Mouse (Mus musculus): ENCODE data around the gene Coro1b.

The Coro1b gene

GRCm38 (mm10) chr19:4159049-4159448, 10.6 kb downstream of the Coro1b start:
- ATAC-seq (ENCODE audit: low TSS enrichment) = no peak

GRCm38 (mm10) chr19:4162646-4163542, 14.5 kb downstream of the Coro1b start, which contains the start of gene Rps6kb2:
Rps6kb2 (minus strand) TSS chr19:4163354.
- ATAC-seq (ENCODE audit: low TSS enrichment) = peak; percentile 88

DNA sequence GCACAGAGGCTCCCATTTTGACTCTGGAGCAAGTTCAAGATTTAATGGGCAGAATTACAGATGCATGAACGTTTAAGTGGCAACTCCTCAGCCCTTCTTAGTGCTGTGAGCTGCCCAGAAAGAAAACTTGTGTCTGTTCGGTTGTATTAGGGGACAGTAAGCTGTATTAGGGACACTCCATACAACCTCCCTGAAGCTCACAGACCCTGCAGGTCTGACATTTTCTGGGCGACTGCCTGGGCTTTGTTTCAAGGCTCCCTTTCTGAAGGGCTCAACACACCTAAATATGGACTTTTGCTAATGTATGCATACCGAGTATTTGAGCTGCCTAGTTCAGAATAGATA, 15.1 kb downstream of the Coro1b start:
- no peak for ATAC-seq (ENCODE audit: low TSS enrichment)

DNA sequence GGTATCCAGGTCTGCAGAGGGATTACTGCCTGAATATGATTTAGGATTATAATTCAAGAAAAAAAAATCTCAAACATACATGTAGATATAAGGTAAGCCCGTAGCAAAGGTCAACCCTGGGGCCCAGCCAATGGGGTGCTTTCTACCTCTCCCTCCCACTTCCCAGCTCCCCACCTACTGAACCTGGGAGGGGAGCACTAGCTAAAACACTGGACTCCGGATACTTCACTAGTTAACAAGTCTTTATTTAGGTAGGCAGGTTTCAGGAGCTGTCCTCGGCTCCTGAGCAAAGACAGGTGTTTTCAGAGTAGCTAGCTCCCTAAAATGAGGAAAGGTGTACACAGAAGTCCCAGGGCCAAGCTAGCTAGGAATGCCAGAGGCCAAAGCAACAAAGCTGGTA, 15.7 kb downstream of the Coro1b start:
- ATAC-seq (ENCODE audit: low TSS enrichment) = no peak

DNA sequence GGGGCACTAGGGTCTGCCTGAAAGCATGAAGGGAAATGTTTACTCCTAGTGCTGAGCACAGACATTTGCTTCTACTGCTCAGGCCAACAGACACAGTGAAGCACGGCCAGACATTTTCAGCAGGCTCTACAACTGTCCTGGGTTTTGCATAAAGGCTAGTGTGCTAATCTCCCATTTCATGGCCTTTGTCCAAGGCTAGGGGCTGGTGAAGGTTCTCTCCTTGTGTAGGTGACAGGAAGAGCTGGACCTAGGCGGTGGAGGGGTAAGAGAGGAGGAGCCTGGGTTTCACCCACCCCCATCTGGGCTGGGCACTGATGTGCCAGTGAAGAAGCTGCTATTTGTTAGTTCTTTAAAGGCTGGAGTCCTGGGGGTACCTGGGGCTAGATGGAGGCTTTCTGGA, 16.3 kb downstream of the Coro1b start:
- no peak for ATAC-seq (ENCODE audit: low TSS enrichment)

DNA sequence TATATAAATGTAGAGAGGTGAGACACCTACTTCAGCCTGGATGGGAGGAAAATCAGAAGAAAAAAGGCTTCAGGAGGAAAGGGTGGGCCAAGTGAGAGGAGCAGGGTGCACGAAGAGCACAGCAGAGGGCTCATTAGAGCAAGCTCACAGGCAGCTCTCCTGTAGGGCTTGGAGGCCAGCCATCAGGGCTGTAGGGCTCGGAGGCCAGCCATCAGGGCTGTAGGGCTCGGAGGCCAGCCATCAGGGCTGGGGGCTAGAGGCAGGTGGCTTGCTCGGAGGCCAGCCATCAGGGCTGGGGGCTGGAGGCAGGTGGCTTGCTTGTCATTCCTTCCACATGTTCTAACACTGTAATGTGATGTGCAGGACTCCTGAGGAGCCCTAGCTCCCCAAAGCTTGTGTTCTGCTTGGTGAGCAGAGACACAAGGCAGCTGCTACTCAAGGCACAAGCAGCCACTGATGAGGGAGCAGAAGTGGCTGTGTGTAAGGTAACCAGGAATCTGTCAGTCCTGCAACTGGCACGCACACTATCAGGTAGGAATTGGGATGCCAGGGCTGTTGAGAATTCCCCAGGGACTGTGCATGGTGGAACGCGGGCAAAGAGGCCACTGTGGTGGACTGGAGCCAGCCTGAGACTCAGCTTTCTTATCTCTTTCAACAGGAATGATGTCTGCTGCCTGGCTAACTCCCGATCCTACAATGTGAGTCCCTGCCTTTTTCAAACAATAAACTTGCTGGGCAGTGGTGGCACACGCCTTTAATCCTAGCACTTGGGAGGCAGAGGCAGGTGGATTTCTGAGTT, 18.5 kb downstream of the Coro1b start:
- ATAC-seq (ENCODE audit: low TSS enrichment) = no peak

GRCm38 (mm10) chr19:4169378-4169784, 21.0 kb downstream of the Coro1b start:
- ATAC-seq (ENCODE audit: low TSS enrichment) = peak; percentile 88

DNA sequence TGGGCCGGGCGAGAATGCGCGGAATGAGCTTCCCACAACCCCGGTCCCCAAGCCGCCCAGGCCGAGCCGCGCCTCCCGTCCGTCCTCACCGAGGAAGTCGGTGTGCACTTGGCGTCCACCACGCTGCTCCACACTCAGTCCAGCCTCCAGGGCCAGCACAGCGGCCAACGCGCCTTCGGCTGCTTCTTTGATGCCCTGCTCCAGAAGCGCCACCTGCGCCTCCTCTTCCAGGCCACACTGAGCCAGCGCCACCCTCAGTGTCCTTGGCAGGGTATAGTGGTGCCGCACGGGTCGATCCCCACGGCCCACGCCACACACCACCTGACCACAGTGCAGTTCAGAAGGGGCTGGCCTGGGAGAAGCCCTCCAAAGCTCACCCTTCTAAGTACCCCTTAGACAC, 21.4 kb downstream of the Coro1b start:
- ATAC-seq (ENCODE audit: low TSS enrichment) = peak; percentile 23; the same call in 1 of the 2 replicates

DNA sequence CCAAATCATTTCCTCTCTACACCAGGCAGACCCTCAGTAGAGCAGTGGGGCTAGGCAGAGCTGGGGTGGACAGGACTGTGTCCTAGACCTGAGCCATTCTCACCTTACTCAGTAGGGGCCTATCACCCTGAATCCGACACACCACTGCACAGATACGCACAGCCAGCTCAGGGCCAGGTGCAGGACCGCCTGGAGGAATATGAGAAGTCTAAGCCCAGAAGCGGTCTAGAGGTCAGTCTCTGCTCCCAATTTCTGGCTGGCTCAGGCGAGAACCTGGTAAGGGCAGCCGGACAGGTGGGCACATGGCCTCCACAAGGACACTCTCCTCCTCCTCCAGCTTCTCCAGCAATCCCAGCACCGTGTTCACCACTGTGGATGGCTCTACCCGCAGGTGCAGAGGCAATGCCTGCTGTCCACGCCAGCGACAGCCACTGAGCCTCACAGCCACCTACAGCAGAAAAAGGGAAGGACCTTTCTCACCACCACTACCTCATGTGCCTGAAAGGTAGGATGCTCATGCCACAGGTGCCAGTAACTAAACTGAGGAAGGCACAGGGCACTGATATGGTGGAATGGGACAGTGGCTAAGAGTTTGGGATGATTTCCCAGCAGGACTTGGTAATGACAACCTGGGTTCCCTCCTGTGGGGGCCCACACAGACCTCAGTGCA, 22.4 kb downstream of the Coro1b start:
- no peak for ATAC-seq (ENCODE audit: low TSS enrichment)

DNA sequence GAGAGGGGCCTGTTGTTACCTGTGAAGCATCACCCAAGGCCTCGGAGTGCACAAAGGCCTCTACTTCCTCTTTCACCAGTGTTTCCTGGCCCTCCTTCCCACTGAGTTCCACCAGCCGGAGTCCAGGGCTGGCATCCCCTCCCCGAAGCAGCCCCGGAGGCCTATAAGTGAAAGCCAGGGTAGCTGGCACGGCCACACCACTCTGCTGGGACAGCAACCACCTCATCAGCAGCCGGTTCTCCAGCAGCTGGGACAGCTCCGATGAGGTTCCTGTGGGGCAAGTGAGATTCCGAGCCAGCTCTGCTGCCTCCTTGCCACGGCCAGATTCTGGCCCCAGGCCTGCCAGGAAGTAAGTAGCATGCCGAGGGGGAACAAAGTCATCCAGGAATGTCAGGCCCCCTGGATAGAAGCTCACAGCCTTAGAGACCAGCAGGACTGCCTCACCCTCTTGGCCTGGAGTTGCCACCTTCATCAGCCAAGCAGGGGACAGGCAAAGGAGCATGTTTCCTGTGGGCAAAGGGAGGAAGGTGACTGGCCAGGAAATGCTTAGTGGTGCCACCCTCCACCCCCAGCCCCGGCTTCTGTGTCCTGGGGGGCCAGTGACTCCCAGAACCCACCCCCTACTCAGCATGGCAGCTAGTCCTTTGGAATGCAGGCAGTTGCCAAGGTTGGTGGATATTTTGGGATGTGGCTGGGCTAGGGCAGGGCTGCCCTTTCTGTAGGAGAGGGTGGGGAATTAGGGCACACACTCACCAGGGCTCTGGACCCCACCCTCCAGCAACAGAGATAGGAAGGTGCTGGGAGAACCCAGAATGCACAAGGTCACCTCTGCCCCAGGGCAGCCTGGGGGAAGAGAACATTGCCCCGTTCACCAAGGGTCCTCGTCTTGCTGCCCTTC, 23.2 kb downstream of the Coro1b start:
- no peak for ATAC-seq (ENCODE audit: low TSS enrichment)

- no peak for ATAC-seq (ENCODE audit: low TSS enrichment)
Measured at GRCm38 (mm10) chr19:4172925-4173324, 24.5 kb downstream of the Coro1b start.

DNA sequence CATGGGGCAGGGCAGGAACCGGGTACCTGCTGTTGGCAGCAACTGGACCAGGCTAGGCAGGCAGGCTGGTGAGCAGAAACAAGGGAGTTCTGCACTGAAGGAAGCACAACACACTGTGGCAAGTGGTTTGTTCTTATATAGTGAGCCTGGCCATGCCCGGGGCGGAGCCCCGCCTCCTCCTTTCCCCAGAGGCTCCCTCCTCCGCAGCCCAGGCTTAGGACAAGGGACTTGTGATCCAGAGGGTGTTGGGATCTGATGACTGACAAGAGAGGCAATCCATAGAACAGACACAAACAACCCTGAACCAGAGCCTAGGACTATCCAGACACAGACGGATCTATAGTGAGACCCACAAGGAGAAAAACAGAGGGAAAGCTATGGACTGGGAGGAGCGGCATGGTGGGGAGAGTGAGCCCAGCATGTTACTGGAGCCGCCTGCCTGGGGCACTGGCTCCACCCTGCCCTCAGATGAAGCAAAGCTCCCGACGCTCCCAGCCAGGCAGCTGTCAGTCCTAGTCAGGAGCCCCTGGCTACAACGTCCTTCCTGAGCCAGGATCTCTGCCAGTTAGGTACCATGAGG, 27.0 kb downstream of the Coro1b start, which contains the start of gene Carns1:
Carns1 (minus strand) TSS at position 112 of the 580 bp plus-strand sequence.
- ATAC-seq (ENCODE audit: low TSS enrichment) = peak; percentile 69; the same call in 1 of the 2 replicates

DNA sequence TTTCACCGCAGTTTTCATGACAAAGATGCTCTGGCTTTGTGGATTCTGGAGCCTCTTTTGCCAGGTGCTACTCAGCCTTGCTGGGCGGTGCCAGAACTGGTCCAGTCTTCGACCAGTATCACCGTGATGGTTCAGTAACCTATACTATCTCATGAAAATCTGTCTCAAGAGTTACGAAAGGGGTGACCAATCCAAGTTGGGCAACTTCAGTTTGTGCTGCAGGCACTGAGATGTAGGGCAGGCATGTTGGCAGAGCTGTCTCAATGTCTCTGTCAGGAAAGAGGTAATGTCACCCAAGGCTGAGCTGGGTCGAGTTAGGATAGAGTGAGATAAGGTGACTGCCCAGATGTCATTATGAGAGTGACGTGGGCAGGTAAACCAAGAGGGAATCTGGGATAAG, 32.0 kb downstream of the Coro1b start:
- no peak for ATAC-seq (ENCODE audit: low TSS enrichment)

DNA sequence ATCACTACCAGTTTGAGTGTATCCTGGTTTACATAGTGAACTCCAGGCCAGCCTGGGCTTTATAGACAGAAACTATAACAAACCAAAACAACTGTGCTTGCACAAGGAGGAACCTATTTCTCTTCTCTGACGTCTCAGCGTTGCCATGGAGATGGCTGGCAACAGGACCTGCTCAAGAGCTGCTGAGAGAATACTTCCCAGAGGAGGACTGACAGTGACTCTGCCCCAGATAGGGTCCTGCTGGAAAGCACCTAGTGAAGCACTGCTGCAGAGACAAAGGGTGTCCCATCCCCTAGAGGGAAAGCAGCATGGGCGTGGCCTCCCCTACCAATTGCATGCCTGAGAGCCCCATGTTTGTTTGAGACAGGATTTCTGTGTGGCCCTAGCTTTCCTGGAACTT, 33.5 kb downstream of the Coro1b start:
- peak; percentile 91; the same call in 1 of the 2 replicates for ATAC-seq (ENCODE audit: low TSS enrichment)

- peak; percentile 20; the same call in 1 of the 2 replicates for ATAC-seq (ENCODE audit: low TSS enrichment)
Measured at GRCm38 (mm10) chr19:4183689-4184088, 35.3 kb downstream of the Coro1b start.

DNA sequence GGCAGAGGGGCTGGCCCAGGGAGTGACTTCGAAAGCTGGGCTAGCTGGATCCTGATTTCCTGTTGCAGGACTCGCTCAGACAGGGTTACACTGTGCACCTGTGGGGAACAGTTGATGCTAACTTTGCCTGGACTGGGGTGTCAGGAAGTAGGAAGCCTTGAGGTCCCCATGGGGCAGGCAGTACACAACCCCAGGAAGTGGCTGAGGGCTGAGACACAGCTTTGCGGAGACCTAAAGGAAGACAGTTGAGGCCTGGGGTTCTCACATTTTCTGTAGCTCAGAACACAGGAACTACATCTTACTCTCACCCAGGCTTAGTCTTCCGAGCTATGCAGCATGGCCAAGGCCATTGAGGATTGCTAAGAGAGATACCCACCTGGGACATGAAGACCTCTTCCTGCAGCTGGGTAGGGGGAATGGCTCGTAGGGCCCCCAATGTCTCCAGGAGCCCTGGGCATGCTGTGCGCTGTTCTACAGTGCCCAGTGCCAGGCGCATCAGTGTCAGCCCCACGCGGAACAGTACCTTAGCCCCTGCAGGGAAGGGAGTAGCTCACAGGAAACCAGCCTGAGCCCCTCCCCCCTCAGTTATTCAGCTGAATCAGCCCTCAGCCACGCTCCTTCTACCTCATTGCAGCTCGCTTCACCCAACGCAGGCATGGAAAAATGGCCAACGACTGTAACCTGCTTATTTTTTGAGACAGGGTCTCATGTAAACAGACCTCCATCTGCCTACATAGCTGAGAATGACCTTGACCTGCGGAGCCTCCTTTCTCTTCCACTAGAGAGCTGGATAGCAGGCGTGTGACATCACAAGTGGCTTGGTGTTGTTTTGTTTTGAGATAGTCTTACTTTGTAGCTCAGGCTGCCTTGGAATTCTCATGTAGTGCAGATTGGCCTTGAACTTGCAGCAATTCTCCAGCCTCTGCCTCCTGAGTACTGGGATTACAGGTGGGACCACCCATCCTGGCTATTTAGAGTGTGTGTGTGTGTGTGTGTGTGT, 36.9 kb downstream of the Coro1b start:
- no peak for ATAC-seq (ENCODE audit: low TSS enrichment)

DNA sequence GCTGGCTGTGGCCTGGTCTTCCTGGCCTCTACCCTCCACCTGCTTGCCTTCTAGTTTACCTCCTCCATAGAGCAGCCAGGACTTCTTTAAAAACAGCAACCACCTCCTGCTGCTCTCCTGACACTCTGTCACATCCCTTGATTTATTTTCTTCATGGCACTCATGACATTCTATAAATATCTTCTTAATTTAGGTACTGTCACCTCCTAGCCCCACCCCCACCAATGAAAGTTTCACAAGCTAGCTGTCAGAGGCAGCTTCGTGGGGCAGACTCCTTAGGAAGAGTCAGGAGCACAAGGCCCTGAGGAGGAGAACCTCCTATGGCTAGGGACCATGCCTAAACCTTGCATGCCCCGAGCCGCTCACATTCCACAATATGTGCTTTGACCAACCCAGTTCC, 38.9 kb downstream of the Coro1b start:
- ATAC-seq (ENCODE audit: low TSS enrichment) = no peak

GRCm38 (mm10) chr19:4189051-4189620, 40.7 kb downstream of the Coro1b start:
- no peak for ATAC-seq (ENCODE audit: low TSS enrichment)

DNA sequence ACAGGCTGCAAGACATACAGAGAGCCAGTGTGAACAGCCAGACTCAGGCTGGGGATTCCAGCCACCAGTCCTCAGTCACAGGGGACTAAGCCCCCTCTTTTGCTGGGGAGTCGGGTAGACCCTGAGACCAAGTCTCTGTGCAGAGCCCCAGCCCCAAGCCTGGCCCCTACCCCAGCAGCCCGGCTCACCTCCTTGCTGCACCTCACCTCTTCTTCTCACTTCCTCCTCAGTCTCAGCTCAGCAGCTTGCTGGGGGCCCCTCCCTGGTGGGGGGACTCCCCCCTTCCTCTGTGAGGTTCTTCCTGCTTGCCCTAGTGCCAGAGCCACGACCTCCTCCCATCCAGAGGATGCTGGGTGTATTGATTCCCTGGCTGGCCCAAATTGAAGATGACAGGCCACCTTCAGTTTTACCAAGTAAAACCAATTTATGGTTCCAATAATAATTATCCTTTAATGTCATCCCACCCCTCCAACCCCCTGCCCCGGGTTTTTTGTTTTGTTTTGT, 42.5 kb downstream of the Coro1b start, which contains the start of gene Tbc1d10c:
Tbc1d10c (minus strand) TSS at position 454 of the 504 bp plus-strand sequence.
- ATAC-seq (ENCODE audit: low TSS enrichment) = no peak

All from frontal cortex, adult (tissue).